14 mouse cellular contexts compared by ENCODE assay signal in the genomic region with DNA sequence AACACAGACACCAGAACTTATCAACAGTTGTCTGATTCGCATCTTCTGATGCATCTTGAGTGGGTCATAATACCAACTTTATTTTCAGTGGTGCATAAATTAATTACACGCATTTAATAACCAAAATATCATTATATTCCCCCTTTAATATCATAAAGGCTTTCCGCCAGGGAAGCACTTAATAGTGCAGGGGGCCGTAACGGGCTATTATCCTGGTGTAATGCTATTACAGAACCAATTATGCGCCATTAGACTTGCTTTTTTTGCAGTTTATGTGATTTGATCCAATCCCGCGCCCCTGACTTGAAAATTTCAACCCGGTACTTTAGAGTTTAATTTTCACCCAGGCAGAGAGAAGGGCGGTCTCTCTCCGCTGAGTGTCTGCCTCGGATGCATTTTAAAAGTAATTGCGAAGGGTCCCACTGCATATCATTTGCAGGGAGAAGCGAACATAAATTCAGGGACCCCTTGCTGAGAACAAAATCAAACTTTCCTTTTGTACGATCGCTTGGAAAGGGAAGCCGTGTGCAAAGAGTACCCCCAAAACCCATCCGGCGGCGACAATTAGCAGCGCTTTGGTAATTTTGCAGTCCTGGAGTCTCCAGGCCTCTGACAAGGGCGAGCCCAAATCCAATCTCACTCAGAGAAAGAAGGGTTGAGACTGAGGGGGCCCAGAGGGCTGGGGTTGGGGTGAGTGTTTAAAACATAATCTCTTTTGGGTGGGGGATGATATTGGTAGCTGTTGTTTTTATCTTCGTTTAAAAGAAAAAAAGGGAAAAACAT. TPM values are rescaled to one million over a fixed set of nuclear protein-coding genes. Genes with fewer than 3 reads are reported as not detected.
DNase-seq lines count a peak whose midpoint lies in the region; ATAC-seq lines count a peak whose summit lies in the region.
"Had no signal": no experiment of that assay in that cellular context is flagged by ENCODE, and none has a peak within 500 bp of the region (broad histone marks: within the 10 kb centered on the region; RNA-seq: fewer than 3 reads in every experiment).

No protein-coding gene starts in this region.

- H3K9me3 ChIP-seq in intestine, embryonic 14.5 days (ENCODE audit: control insufficient read depth, low read length): no peaks in the 10 kb centered on the region
- no peaks in the 10 kb centered on the region for H3K9me3 ChIP-seq in intestine, embryonic 16.5 days (ENCODE audit: control insufficient read depth, low read length)
- H3K9me3 ChIP-seq in forebrain, embryonic 11.5 days (ENCODE audit: control insufficient read depth, low read length): no peaks in the 10 kb centered on the region
- no peaks in the 10 kb centered on the region for H3K9me3 ChIP-seq in limb, embryonic 12.5 days
- no peaks in the 10 kb centered on the region for H3K9me3 ChIP-seq in neural tube, embryonic 13.5 days
- H3K9me3 ChIP-seq: lung, embryonic 15.5 days had no signal

- no peak for ATAC-seq in intestine, embryonic 14.5 days (replicated peaks; ENCODE audit: low FRiP score, low TSS enrichment, low read depth)
- ATAC-seq in intestine, embryonic 16.5 days: no peak
- ATAC-seq in forebrain, embryonic 11.5 days (replicated peaks; ENCODE audit: low FRiP score): no peak
- no peak for ATAC-seq in limb, embryonic 12.5 days (ENCODE audit: insufficient number of reproducible peaks, insufficient read depth, low FRiP score, low TSS enrichment, low read depth)
- ATAC-seq in neural tube, embryonic 13.5 days (ENCODE audit: low read depth): peak; percentile 63
- no peak for ATAC-seq in cerebellum, adult (ENCODE audit: insufficient number of reproducible peaks, low FRiP score, low TSS enrichment)

- peak overlapping the region; percentile 16; the same call in 1 of the 2 replicates for H3K4me2 ChIP-seq in intestine, embryonic 14.5 days (ENCODE audit: low read length)
- H3K4me2 ChIP-seq in intestine, embryonic 16.5 days (ENCODE audit: low read depth, low read length): no peak overlapping the region
- H3K4me2 ChIP-seq in forebrain, embryonic 11.5 days (ENCODE audit: low read depth, low read length, severe bottlenecking): no peak overlapping the region
- H3K4me2 ChIP-seq in limb, embryonic 12.5 days: peak overlapping the region; percentile 47; the same call in 1 of the 2 replicates
- peak overlapping the region; percentile 62 for H3K4me2 ChIP-seq in neural tube, embryonic 13.5 days

- no peak overlapping the region for H3K9ac ChIP-seq in intestine, embryonic 14.5 days (ENCODE audit: low read length)
- no peak overlapping the region for H3K9ac ChIP-seq in intestine, embryonic 16.5 days (ENCODE audit: low read depth, low read length)
- H3K9ac ChIP-seq in forebrain, embryonic 11.5 days (ENCODE audit: low read length): no peak overlapping the region
- H3K9ac ChIP-seq in limb, embryonic 12.5 days (replicated peaks): no peak overlapping the region
- no peak overlapping the region; the same call in 1 of the 2 replicates for H3K9ac ChIP-seq in neural tube, embryonic 13.5 days
- H3K9ac ChIP-seq: lung, embryonic 15.5 days had no signal

- H3K36me3 ChIP-seq in intestine, embryonic 14.5 days (ENCODE audit: control insufficient read depth, insufficient read depth, low read length): no peaks in the 10 kb centered on the region
- no peaks in the 10 kb centered on the region for H3K36me3 ChIP-seq in intestine, embryonic 16.5 days (ENCODE audit: control insufficient read depth, insufficient read depth, low read length)
- no peaks in the 10 kb centered on the region for H3K36me3 ChIP-seq in forebrain, embryonic 11.5 days (ENCODE audit: control insufficient read depth, insufficient read depth, low read length)
- no peaks in the 10 kb centered on the region for H3K36me3 ChIP-seq in limb, embryonic 12.5 days
- H3K36me3 ChIP-seq in neural tube, embryonic 13.5 days: no peaks in the 10 kb centered on the region
- H3K36me3 ChIP-seq: lung, embryonic 15.5 days had no signal

- H3K4me1 ChIP-seq in intestine, embryonic 14.5 days (replicated peaks; ENCODE audit: control insufficient read depth, insufficient read depth, low read length): no peaks in the 10 kb centered on the region
- peaks cover 12% of the 10 kb centered on the region for H3K4me1 ChIP-seq in intestine, embryonic 16.5 days (ENCODE audit: control insufficient read depth, insufficient read depth, low read length)
- peaks cover 13% of the 10 kb centered on the region for H3K4me1 ChIP-seq in forebrain, embryonic 11.5 days (replicated peaks; ENCODE audit: control insufficient read depth, insufficient read depth, low read length)
- H3K4me1 ChIP-seq in limb, embryonic 12.5 days (replicated peaks): peaks cover 22% of the 10 kb centered on the region
- H3K4me1 ChIP-seq in neural tube, embryonic 13.5 days (replicated peaks): peaks cover 41% of the 10 kb centered on the region

- peaks cover 92% of the 10 kb centered on the region for H3K27me3 ChIP-seq in intestine, embryonic 14.5 days (replicated peaks; ENCODE audit: control insufficient read depth, insufficient read depth, low read length)
- peaks cover 75% of the 10 kb centered on the region for H3K27me3 ChIP-seq in intestine, embryonic 16.5 days (replicated peaks; ENCODE audit: control insufficient read depth, insufficient read depth, low read length)
- peaks cover 71% of the 10 kb centered on the region for H3K27me3 ChIP-seq in forebrain, embryonic 11.5 days (ENCODE audit: control insufficient read depth, insufficient read depth, low read length)
- H3K27me3 ChIP-seq in limb, embryonic 12.5 days: peaks cover 92% of the 10 kb centered on the region
- H3K27me3 ChIP-seq in neural tube, embryonic 13.5 days: peaks cover 97% of the 10 kb centered on the region

- DNase-seq in intestine, embryonic 14.5 days (ENCODE audit: low spot score): no peak
- DNase-seq in forebrain, embryonic 11.5 days (ENCODE audit: low spot score): peak; percentile 45
- no peak for DNase-seq in thymus, postnatal 25 days
- no peak for DNase-seq in gastrocnemius, adult 18-20 months (ENCODE audit: low spot score)
- DNase-seq: cerebellum, adult 9-10 months; kidney, adult 9 months had no signal

- WGBS in intestine, embryonic 14.5 days: 7% methylated on average over 23 of the region's 23 CpGs
- 10% methylated on average over 23 of the region's 23 CpGs for WGBS in intestine, embryonic 16.5 days
- WGBS in forebrain, embryonic 11.5 days: 3% methylated on average over 23 of the region's 23 CpGs
- 5% methylated on average over 23 of the region's 23 CpGs for WGBS in limb, embryonic 12.5 days
- 2% methylated on average over 23 of the region's 23 CpGs for WGBS in neural tube, embryonic 13.5 days

- no peak overlapping the region for H3K4me3 ChIP-seq in intestine, embryonic 14.5 days (ENCODE audit: low read depth, low read length)
- H3K4me3 ChIP-seq in intestine, embryonic 16.5 days (ENCODE audit: low read length): no peak overlapping the region
- H3K4me3 ChIP-seq in forebrain, embryonic 11.5 days (ENCODE audit: low read depth, low read length): no peak overlapping the region; the same call in 1 of the 2 replicates
- no peak overlapping the region for H3K4me3 ChIP-seq in limb, embryonic 12.5 days (replicated peaks)
- peak overlapping the region; percentile 44 for H3K4me3 ChIP-seq in neural tube, embryonic 13.5 days
- H3K4me3 ChIP-seq: erythroblast, embryonic 14.5 days had no signal

- no peak overlapping the region for H3K27ac ChIP-seq in intestine, embryonic 14.5 days (ENCODE audit: low read depth)
- H3K27ac ChIP-seq in intestine, embryonic 16.5 days (ENCODE audit: low read length): no peak overlapping the region
- no peak overlapping the region for H3K27ac ChIP-seq in forebrain, embryonic 11.5 days (ENCODE audit: low read depth, low read length)
- H3K27ac ChIP-seq in limb, embryonic 12.5 days: no peak overlapping the region
- peak overlapping the region; percentile 92 for H3K27ac ChIP-seq in neural tube, embryonic 13.5 days (replicated peaks)
- H3K27ac ChIP-seq: lung, embryonic 15.5 days had no signal

RNA-seq across cellular contexts. Expression of a gene that starts 0.6 kb away (rescaled TPM):
- 1.1 and 1.2 TPM in 2 replicates for polyA plus RNA-seq in intestine, embryonic 14.5 days (2014; fragmentation: Nextera tagmentation; extraction: Ambion mirVana)
- 0.47 and 0.84 TPM in 2 replicates for polyA plus RNA-seq in intestine, embryonic 16.5 days (2015; fragmentation: Nextera tagmentation; extraction: Ambion mirVana)
- polyA plus RNA-seq in forebrain, embryonic 11.5 days (2014; fragmentation: Nextera tagmentation; extraction: Ambion mirVana): 0.08 and 0.37 TPM in 2 replicates
- 0.59 TPM in 1 of 2 replicates, not detected in the other for polyA plus RNA-seq in limb, embryonic 12.5 days (2016; fragmentation: Nextera tagmentation; extraction: Ambion mirVana)
- polyA plus RNA-seq in neural tube, embryonic 13.5 days (2015; fragmentation: Nextera tagmentation; extraction: Ambion mirVana): 83.4 and 87.1 TPM in 2 replicates
- not detected for total RNA-seq in gastrocnemius, adult 18-20 months (2021)
- total RNA-seq: granulocyte monocyte progenitor cell, adult 5-6 weeks; monocyte, adult 5-6 weeks had no signal
- polyA plus RNA-seq: erythroblast, embryonic 14.5 days had no signal

Comparison
In these comparisons a context has a peak if more than half of its experiments do, and no peak if none do; other contexts are left out.
1. H3K4me2 ChIP-seq: peak in intestine, embryonic 14.5 days (single experiment), limb, embryonic 12.5 days (single experiment) and neural tube, embryonic 13.5 days (single experiment); none in intestine, embryonic 16.5 days (single experiment) and forebrain, embryonic 11.5 days (single experiment).
2. RNA of a gene that starts 0.6 kb away (polyA plus RNA-seq): 83.4 to 87.1 TPM in neural tube, embryonic 13.5 days; 1.1 to 1.2 TPM in intestine, embryonic 14.5 days, 0.47 to 0.84 TPM in intestine, embryonic 16.5 days, 0.59 TPM in limb, embryonic 12.5 days and 0.08 to 0.37 TPM in forebrain, embryonic 11.5 days; every median in the first group is over 10 times any median in the second.